Mouse (Mus musculus): ENCODE data around the gene Rtf2.

Gene Rtf2

DNA sequence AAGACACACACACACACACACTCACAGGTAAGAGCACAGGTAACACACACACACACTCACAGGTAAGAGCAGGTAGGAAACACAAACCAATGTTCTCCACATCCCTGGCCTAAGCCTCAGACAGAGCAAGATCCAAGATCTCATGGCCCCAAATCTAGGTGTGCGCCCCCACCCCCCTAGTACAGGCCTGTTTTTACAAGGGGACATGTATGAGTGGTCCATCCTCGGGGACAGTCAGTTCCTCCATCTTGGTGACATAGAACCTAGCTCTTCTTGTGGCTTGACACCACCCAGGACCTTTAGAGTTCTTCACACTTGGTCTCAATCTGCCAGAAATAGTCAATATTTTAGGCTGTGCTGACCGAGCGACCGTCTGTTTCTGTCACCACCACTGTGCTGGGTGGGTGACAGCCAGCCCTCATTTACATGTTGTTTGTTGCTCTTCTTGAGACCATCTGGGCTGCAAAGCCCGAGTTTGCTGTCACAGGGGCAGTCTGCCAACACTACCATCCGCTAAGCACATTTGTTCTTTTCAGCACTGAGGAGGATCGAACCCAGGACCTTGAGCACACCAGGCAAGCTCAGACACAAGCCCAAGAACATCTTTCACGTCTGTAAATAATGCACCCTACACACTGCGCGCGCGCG lies 43.5 kb downstream of the Rtf2 start:
- no peak for DNase-seq (ENCODE audit: low spot score)

- no peak for DNase-seq (ENCODE audit: low spot score)
Observed at GRCm38 (mm10) chr2:172484696-172485370, 44.5 kb downstream of the Rtf2 start.

DNA sequence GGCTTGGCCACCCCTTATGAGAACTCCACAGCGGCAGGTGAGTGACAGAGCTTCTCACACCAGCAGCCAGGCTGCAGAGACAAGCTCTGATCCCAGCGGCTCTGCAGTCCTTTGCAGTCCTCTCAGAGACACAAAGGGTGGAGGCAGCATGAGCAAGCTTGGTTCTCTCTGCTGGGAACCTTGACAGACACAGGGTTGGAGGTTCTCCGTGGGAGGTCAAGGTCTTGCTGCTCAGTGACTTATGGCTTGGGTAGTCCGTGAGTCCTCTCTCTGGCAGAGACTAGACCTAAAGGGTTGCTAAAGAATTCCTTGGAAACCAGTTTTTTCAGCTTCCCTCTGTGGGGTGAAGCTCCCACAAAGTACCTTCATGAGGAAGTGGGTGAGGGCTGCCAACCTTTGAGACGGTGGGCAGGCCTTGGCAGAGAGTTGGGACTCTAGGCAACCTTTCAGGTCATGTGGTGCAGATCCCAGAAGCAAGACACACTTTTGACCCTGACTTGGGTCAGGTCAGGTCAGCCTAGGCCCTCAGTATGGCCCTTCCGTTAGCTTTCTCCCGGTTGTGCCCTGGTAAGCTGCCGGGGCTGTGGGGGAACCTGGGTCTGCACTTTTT lies 56.5 kb downstream of the Rtf2 start:
- no peak for DNase-seq (ENCODE audit: low spot score)

- DNase-seq (ENCODE audit: low spot score): no peak
Observed at GRCm38 (mm10) chr2:172498823-172499222, 58.5 kb downstream of the Rtf2 start.

- DNase-seq (ENCODE audit: low spot score): no peak
Observed at GRCm38 (mm10) chr2:172500752-172501316, 60.5 kb downstream of the Rtf2 start.

DNA sequence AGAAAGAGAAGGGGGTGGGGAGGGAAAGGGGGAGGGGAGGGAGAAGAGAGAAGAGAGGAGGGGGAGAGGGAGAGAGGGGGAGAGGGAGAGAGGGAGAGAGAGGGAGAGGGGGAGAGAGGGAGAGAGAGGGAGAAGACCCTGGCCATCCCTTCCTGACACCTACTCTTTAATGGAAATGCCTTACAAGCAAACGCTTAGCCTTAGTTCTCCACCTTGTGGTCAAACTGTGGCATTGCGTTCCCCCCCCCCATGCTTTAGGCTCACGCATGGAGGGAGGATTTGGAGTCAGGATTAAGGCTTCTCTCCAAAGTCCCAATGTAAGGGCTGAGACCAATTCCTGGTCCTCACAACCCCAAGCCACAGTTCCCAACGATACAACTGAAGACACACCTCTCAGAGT lies 61.0 kb downstream of the Rtf2 start:
- peak; percentile 5 for DNase-seq (ENCODE audit: low spot score)

- DNase-seq (ENCODE audit: low spot score): no peak
Observed at GRCm38 (mm10) chr2:172502168-172502567, 61.8 kb downstream of the Rtf2 start.

- DNase-seq (ENCODE audit: low spot score): no peak
Observed at GRCm38 (mm10) chr2:172506121-172506520, 65.8 kb downstream of the Rtf2 start.

GRCm38 (mm10) chr2:172510056-172510712 lies 69.8 kb downstream of the Rtf2 start:
- no peak for DNase-seq (ENCODE audit: low spot score)

GRCm38 (mm10) chr2:172510899-172511298 lies 70.5 kb downstream of the Rtf2 start:
- no peak for DNase-seq (ENCODE audit: low spot score)

- no peak for DNase-seq (ENCODE audit: low spot score)
Observed at GRCm38 (mm10) chr2:172516407-172516992, 76.1 kb downstream of the Rtf2 start.

Measured in lung, postnatal 25 days (tissue).